Mouse (Mus musculus): Measurements from ENCODE around the gene Bud31. TPM values are rescaled to one million over a fixed set of nuclear protein-coding genes. Genes with fewer than 3 reads are reported as not detected.
A peak's percentile ranks its signal among the peaks of the same experiment; 100 is the strongest.
"Not testable (repeated sequence)": the region's sequence is repeated elsewhere in the genome, so short reads cannot be mapped to it uniquely, and the experiment has no call there.

Gene Bud31
- 205 and 251 TPM in 2 replicates for polyA plus RNA-seq (2014; fragmentation: Nextera tagmentation; extraction: Ambion mirVana)

DNA sequence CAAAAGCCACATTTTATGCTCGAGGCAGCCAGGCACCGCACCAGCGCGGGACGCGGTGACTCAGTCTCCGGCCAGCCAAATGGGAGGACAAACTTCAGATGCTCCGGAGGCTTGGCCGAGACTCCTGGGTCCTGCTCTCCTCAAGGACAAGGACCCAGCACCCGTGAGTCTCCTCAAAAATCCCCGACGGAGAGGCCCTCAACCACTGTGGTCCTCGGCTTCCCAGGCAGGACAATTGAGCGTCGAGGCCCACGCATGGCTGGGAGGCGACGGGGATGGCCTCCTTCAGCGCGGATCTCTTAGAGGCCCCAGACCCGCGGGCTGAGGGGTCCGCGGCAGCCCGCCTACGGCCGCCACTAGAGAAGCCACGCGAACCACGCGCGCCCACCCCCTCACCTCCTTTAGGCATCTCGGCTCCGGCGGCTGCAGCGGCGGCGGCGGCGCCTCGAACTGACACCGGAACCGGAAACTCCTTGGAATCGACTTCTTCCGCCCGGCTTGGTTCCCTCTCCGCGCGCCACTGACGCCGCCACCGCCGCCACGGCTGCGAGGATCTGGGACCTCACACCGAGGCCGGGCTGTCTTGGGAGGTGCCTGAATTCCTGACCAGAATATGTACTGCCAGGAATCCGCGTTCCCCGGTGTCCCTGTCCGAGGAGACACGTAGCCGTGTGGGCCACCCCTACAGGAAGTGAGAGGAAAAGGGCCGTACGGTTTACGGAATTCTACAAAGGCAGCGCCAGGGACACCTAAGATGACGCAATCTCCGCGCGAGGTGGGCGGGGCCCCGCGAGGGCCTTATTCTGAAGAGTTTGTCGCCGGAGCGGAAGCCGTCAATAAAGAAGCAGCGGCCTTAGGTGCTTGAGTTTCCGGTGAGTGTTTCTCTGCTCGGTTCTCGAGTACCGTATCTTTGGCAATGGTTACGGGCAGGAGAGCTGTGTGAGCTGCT lies at the start of gene Bud31, which contains the start of gene Pdap1:
Gene Bud31, plus strand, starts transcription at position 792 of the 949 bp plus-strand sequence.
Gene Pdap1, minus strand, starts transcription at position 668 of the 949 bp plus-strand sequence.
- Histone ChIP-seq H3K4me2 (replicated peaks; ENCODE audit: low read depth, low read length) (peak within 1 kb of the TSS; percentile 71), H3K9ac (ENCODE audit: low read depth, low read length) (peak within 1 kb of the TSS; percentile 91), H3K4me1 (ENCODE audit: control insufficient read depth, insufficient read depth, low read length) (peaks cover 20% of the 10 kb centered on the region), H3K36me3 (ENCODE audit: control insufficient read depth, insufficient read depth, low read length) (peaks cover 60% of the 10 kb centered on the region), H3K9me3 (ENCODE audit: control insufficient read depth, low read length) (no peaks in the 10 kb centered on the region), H3K27me3 (ENCODE audit: control insufficient read depth, insufficient read depth, low read length) (no peaks in the 10 kb centered on the region), H3K27ac (ENCODE audit: low read depth, low read length) (peak within 1 kb of the TSS; percentile 84), H3K4me3 (ENCODE audit: low read length) (peak within 1 kb of the TSS; percentile 85)
- ATAC-seq (ENCODE audit: low FRiP score, low TSS enrichment) = peak; percentile 93
- under 1% methylated on average over 83 of the region's 84 CpGs for WGBS

DNA sequence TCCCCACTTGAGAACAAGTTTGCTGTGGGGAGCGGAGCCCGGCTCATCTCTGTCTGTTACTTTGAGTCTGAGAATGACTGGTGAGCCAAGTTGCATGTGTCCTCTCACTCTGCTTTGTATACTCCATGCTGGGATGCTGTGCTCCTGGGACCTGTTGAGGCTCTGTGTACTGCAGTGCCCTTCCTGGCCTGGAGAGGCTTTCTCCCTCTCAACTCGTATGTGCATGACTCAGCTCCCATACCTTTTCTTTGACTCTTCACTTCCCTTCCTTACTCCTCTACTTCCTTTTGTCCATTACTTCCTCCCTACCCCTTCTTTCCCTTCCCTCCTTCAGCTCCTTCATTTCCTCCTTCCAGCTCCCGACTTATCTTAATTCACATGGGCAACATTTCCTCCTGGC lies 44.0 kb upstream of the Bud31 start:
- no peak overlapping the region for H3K27ac ChIP-seq (ENCODE audit: low read depth, low read length)
- no peak for ATAC-seq (ENCODE audit: low FRiP score, low TSS enrichment)
- H3K9ac ChIP-seq (ENCODE audit: low read depth, low read length) = no peak overlapping the region
- H3K36me3 ChIP-seq (ENCODE audit: control insufficient read depth, insufficient read depth, low read length) = peaks cover 89% of the 10 kb centered on the region
- 91% methylated on average over 4 of the region's 4 CpGs for WGBS
- no peaks in the 10 kb centered on the region for H3K27me3 ChIP-seq (ENCODE audit: control insufficient read depth, insufficient read depth, low read length)
- no peaks in the 10 kb centered on the region for H3K9me3 ChIP-seq (ENCODE audit: control insufficient read depth, low read length)
- H3K4me1 ChIP-seq (ENCODE audit: control insufficient read depth, insufficient read depth, low read length) = no peaks in the 10 kb centered on the region
- H3K4me2 ChIP-seq (replicated peaks; ENCODE audit: low read depth, low read length) = no peak overlapping the region
- no peak overlapping the region for H3K4me3 ChIP-seq (ENCODE audit: low read length)

DNA sequence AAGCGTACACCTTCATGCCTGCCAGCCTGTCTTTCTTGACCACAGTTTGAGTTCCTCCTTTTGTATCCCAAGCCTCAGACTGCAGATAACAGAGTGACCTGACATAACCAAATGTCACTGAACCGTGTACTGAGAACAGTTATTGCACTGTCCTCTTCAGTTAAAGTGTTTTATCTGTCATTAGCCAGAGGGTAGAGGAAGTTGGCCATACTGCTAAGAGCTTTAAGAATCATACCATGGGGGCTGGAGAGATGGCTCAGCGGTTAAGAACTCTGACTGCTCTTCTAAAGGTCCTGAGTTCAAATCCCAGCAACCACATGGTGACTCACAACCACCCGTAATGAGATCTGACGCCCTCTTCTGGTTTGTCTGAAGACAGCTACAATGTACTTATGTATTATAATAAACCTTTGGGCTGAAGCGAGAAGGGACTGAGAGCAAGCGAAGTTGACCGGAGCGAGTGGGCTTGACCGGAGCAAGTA lies 41.8 kb upstream of the Bud31 start:
- no peak overlapping the region for H3K4me2 ChIP-seq (replicated peaks; ENCODE audit: low read depth, low read length)
- 91% methylated on average over 10 of the region's 10 CpGs for WGBS
- no peaks in the 10 kb centered on the region for H3K9me3 ChIP-seq (ENCODE audit: control insufficient read depth, low read length)
- H3K9ac ChIP-seq (ENCODE audit: low read depth, low read length) = no peak overlapping the region
- H3K36me3 ChIP-seq (ENCODE audit: control insufficient read depth, insufficient read depth, low read length) = peaks cover 84% of the 10 kb centered on the region
- H3K4me3 ChIP-seq (ENCODE audit: low read length) = no peak overlapping the region
- no peak overlapping the region for H3K27ac ChIP-seq (ENCODE audit: low read depth, low read length)
- no peaks in the 10 kb centered on the region for H3K4me1 ChIP-seq (ENCODE audit: control insufficient read depth, insufficient read depth, low read length)
- no peak for ATAC-seq (ENCODE audit: low FRiP score, low TSS enrichment)
- no peaks in the 10 kb centered on the region for H3K27me3 ChIP-seq (ENCODE audit: control insufficient read depth, insufficient read depth, low read length)

DNA sequence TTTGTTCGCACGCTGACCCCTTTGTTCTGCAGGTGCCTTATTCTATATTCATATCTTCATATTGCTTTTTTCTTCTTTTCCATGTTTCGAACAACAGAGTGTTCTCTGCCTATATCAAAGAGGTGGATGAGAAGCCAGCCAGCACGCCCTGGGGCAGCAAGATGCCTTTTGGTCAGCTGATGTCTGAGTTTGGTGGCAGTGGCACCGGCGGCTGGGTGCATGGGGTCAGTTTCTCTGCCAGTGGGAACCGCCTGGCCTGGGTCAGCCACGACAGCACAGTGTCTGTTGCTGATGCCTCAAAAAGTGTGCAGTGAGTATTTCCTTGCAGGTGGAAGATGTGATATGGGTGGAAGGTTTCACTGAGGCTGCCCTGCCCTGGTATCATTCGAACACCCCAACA lies 39.2 kb upstream of the Bud31 start:
- no peaks in the 10 kb centered on the region for H3K27me3 ChIP-seq (ENCODE audit: control insufficient read depth, insufficient read depth, low read length)
- WGBS = 97% methylated on average over 9 of the region's 9 CpGs
- H3K27ac ChIP-seq (ENCODE audit: low read depth, low read length) = no peak overlapping the region
- no peak overlapping the region for H3K4me3 ChIP-seq (ENCODE audit: low read length)
- H3K4me2 ChIP-seq (replicated peaks; ENCODE audit: low read depth, low read length) = no peak overlapping the region
- no peaks in the 10 kb centered on the region for H3K9me3 ChIP-seq (ENCODE audit: control insufficient read depth, low read length)
- no peak for ATAC-seq (ENCODE audit: low FRiP score, low TSS enrichment)
- H3K9ac ChIP-seq (ENCODE audit: low read depth, low read length) = no peak overlapping the region
- H3K4me1 ChIP-seq (ENCODE audit: control insufficient read depth, insufficient read depth, low read length) = no peaks in the 10 kb centered on the region
- H3K36me3 ChIP-seq (ENCODE audit: control insufficient read depth, insufficient read depth, low read length) = peaks cover 85% of the 10 kb centered on the region

DNA sequence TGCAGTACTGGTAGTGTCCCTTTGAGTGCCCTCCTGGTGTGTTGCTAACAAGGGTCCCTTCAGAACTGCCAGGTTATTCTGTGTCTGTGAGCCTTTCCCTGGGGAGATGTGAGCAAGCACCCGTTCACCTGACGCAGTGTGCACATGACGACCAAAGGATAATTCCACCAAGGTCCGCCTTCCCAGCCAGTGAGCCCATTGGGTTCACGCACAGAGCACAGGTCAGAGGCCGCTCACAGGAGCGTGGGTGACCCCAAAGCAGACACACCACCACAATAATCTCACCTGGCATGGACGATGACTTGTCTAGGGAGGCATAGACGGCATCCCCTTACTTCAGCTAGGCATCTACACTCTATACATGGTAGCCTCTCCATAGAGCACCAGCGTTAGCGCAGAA lies 38.7 kb upstream of the Bud31 start:
- not testable (repeated sequence) for H3K4me3 ChIP-seq (ENCODE audit: low read length); H3K27me3 ChIP-seq (ENCODE audit: control insufficient read depth, insufficient read depth, low read length); H3K9me3 ChIP-seq (ENCODE audit: control insufficient read depth, low read length); H3K27ac ChIP-seq (ENCODE audit: low read depth, low read length); H3K9ac ChIP-seq (ENCODE audit: low read depth, low read length); H3K4me2 ChIP-seq (replicated peaks; ENCODE audit: low read depth, low read length); ATAC-seq (ENCODE audit: low FRiP score, low TSS enrichment); H3K4me1 ChIP-seq (ENCODE audit: control insufficient read depth, insufficient read depth, low read length)
- WGBS = 95% methylated on average over 11 of the region's 11 CpGs
- peaks cover 85% of the 10 kb centered on the region for H3K36me3 ChIP-seq (ENCODE audit: control insufficient read depth, insufficient read depth, low read length)

DNA sequence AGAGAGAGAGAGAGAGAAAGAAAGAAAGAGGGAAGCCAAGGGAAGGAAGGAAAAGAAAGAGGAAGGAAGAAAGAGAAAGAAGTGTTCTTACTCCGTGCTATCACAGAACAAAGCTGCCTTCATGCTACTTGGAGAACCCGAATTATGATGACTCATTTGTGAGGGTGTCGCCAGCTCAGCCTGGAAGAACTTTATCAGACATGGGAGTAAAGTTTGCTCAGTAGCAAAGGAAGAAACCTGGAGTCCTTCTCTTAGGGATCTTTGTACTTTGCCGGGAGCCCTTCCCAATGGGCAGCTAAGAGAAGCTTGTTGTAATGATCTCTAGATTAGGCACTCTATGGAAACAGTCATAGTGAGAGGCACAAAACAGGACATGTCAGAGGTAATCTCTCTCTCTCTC lies 37.5 kb upstream of the Bud31 start:
- 86% methylated on average over 4 of the region's 4 CpGs for WGBS
- H3K4me2 ChIP-seq (replicated peaks; ENCODE audit: low read depth, low read length) = no peak overlapping the region

DNA sequence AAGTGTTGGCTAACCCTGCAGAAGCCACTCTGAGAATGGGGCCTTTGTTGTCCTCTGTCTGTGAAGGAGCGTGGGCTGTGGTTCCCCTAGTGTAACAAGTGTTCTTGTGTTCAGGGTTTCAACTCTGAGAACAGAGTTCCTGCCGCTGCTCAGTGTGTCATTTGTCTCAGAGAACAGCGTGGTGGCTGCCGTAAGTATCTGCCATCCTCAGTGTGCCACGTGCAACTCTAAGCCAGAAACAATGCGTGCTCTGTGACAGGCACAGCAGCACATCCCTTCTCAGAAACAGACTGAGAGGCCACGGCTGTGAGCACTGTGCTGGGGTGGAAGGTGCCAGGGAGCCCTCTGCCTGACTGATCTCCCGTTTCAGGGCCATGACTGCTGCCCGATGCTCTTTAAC lies 35.8 kb upstream of the Bud31 start:
- no peak for ATAC-seq (ENCODE audit: low FRiP score, low TSS enrichment)
- H3K4me1 ChIP-seq (ENCODE audit: control insufficient read depth, insufficient read depth, low read length) = no peaks in the 10 kb centered on the region

More for the DNA sequence above, 37.5 kb upstream of the Bud31 start:
- Histone ChIP-seq H3K4me3 (ENCODE audit: low read length) (no peak overlapping the region), H3K4me1 (ENCODE audit: control insufficient read depth, insufficient read depth, low read length) (no peaks in the 10 kb centered on the region), H3K27me3 (ENCODE audit: control insufficient read depth, insufficient read depth, low read length) (no peaks in the 10 kb centered on the region), H3K27ac (ENCODE audit: low read depth, low read length) (no peak overlapping the region), H3K36me3 (ENCODE audit: control insufficient read depth, insufficient read depth, low read length) (peaks cover 84% of the 10 kb centered on the region), H3K9me3 (ENCODE audit: control insufficient read depth, low read length) (no peaks in the 10 kb centered on the region), H3K9ac (ENCODE audit: low read depth, low read length) (no peak overlapping the region)
- no peak for ATAC-seq (ENCODE audit: low FRiP score, low TSS enrichment)

DNA sequence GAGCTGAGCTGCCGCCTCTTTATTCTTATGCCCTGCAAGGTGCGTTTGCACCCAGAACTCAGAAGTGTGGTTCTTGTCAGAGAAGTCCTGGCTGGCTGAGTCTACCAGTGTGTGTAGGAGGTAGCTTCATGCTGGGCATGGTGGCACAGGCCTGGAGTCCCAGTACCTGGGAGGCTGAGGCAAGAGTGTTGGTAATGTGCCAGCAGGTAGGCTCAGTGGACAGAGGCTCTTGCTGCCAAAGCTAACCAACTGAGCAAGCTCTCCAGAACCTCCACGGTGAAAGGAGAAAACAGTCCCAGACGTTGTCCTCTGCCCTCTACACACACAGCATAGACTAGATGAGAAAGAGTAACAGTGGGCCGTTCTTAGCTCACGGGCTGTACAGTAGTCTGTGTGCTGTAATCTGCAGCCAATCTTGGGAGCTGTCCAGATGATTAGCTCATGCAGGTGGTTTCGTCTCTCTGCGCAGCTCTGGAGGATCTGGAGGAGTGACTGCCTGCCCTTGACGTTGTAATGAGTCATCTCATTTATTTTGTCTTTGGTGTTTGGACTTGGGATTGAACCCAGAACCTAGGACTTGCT lies 34.4 kb upstream of the Bud31 start:
- no peaks in the 10 kb centered on the region for H3K9me3 ChIP-seq (ENCODE audit: control insufficient read depth, low read length)

More for the DNA sequence above, 35.8 kb upstream of the Bud31 start:
- Histone ChIP-seq H3K27me3 (ENCODE audit: control insufficient read depth, insufficient read depth, low read length) (no peaks in the 10 kb centered on the region), H3K27ac (ENCODE audit: low read depth, low read length) (no peak overlapping the region), H3K9me3 (ENCODE audit: control insufficient read depth, low read length) (no peaks in the 10 kb centered on the region), H3K4me3 (ENCODE audit: low read length) (no peak overlapping the region), H3K4me2 (replicated peaks; ENCODE audit: low read depth, low read length) (no peak overlapping the region), H3K9ac (ENCODE audit: low read depth, low read length) (no peak overlapping the region), H3K36me3 (ENCODE audit: control insufficient read depth, insufficient read depth, low read length) (peaks cover 86% of the 10 kb centered on the region)
- WGBS = 95% methylated on average over 9 of the region's 9 CpGs

DNA sequence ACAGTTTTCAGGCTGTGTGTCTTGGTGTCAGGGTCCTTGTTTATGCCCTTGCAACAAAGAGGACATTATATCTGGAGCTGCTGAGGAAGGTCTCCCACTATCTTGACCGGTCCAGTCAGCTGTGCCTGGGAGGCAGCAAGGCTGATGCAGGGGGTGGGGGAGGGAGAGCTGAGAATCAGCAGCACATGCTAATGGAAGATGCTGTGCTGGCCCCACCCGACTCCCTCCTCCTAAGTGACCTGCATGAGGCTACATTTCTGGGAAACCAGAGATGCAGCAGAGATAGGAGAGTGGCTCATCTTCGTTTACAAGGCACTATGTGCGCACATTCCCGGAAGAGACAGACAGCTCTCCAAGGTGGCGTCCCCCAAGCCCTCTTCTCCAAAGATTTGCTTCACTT lies 29.8 kb upstream of the Bud31 start:
- Histone ChIP-seq H3K9ac (ENCODE audit: low read depth, low read length) (no peak overlapping the region), H3K4me3 (ENCODE audit: low read length) (no peak overlapping the region), H3K9me3 (ENCODE audit: control insufficient read depth, low read length) (no peaks in the 10 kb centered on the region), H3K36me3 (ENCODE audit: control insufficient read depth, insufficient read depth, low read length) (peaks cover 48% of the 10 kb centered on the region), H3K4me2 (replicated peaks; ENCODE audit: low read depth, low read length) (no peak overlapping the region), H3K27ac (ENCODE audit: low read depth, low read length) (no peak overlapping the region), H3K27me3 (ENCODE audit: control insufficient read depth, insufficient read depth, low read length) (no peaks in the 10 kb centered on the region), H3K4me1 (ENCODE audit: control insufficient read depth, insufficient read depth, low read length) (no peaks in the 10 kb centered on the region)
- 88% methylated on average over 6 of the region's 6 CpGs for WGBS
- ATAC-seq (ENCODE audit: low FRiP score, low TSS enrichment) = no peak

More for the DNA sequence above, 34.4 kb upstream of the Bud31 start:
- Histone ChIP-seq H3K36me3 (ENCODE audit: control insufficient read depth, insufficient read depth, low read length) (peaks cover 83% of the 10 kb centered on the region), H3K4me3 (ENCODE audit: low read length) (no peak overlapping the region), H3K4me1 (ENCODE audit: control insufficient read depth, insufficient read depth, low read length) (no peaks in the 10 kb centered on the region), H3K27ac (ENCODE audit: low read depth, low read length) (no peak overlapping the region), H3K9ac (ENCODE audit: low read depth, low read length) (no peak overlapping the region), H3K27me3 (ENCODE audit: control insufficient read depth, insufficient read depth, low read length) (no peaks in the 10 kb centered on the region), H3K4me2 (replicated peaks; ENCODE audit: low read depth, low read length) (no peak overlapping the region)
- ATAC-seq (ENCODE audit: low FRiP score, low TSS enrichment) = no peak
- WGBS = 89% methylated on average over 9 of the region's 9 CpGs

Measured in kidney, embryonic 14.5 days (tissue).